Mouse (Mus musculus) kidney, postnatal 0 days (tissue): Measurements from ENCODE around the gene Ccser1. TPM values are rescaled to one million over a fixed set of nuclear protein-coding genes. Genes with fewer than 3 reads are reported as not detected.

Source experiments
- ATAC-seq: fragments of 200-750 bp; cut with Nextera tagmentation; replicated peaks from 2 replicates; pipeline ENCODE4 v1.8.0; 2017; ENCODE audit warnings: low read depth, moderate number of reproducible peaks, moderate TSS enrichment, moderate library complexity; ENCODE audit not compliant: low FRiP score
- DNase-seq: peaks from one replicate; pipeline ENCODE4 v3.0.0-alpha.2; 2016; ENCODE audit warnings: low spot score
- H3K27ac ChIP-seq: fragments of 300-500 bp; sonication (generic); 2 replicates; pipeline ENCODE4 v1.5.1; 2014; ENCODE audit warnings: mild to moderate bottlenecking
- H3K27me3 ChIP-seq: fragments of 300-500 bp; sonication (generic); 2 replicates; pipeline ENCODE4 v1.6.1; 2014; ENCODE audit warnings: low read length, mixed read lengths; ENCODE audit not compliant: insufficient read depth
- H3K36me3 ChIP-seq: fragments of 300-500 bp; sonication (generic); 2 replicates; pipeline ENCODE4 v1.6.1; 2014; ENCODE audit warnings: low read length, mixed read lengths; ENCODE audit not compliant: insufficient read depth
- H3K4me1 ChIP-seq: fragments of 300-500 bp; sonication (generic); replicated peaks from 2 replicates; pipeline ENCODE4 v1.6.1; 2014; ENCODE audit warnings: antibody characterized with exemption, low read length, mixed read lengths; ENCODE audit not compliant: insufficient read depth
- H3K4me2 ChIP-seq: fragments of 300-500 bp; sonication (generic); 2 replicates; pipeline ENCODE4 v1.6.1; 2014; ENCODE audit warnings: mild to moderate bottlenecking, low read length, moderate library complexity, mixed read lengths
- H3K4me3 ChIP-seq: fragments of 300-500 bp; sonication (generic); replicated peaks from 2 replicates; pipeline ENCODE4 v1.5.1; 2014; ENCODE audit warnings: low read depth, low read length
- H3K9ac ChIP-seq: fragments of 300-500 bp; sonication (generic); 2 replicates; pipeline ENCODE4 v1.6.1; 2014; ENCODE audit warnings: low read depth, low read length
- H3K9me3 ChIP-seq: fragments of 300-500 bp; sonication (generic); replicated peaks from 2 replicates; pipeline ENCODE4 v1.6.1; 2016; ENCODE audit warnings: low read length, inconsistent platforms, mixed read lengths
- CTCF ChIP-seq: IDR thresholded peaks from 2 replicates; pipeline ENCODE4 v1.5.1; 2016; ENCODE audit warnings: antibody characterized with exemption, low read depth, mild to moderate bottlenecking, moderate library complexity
- WGBS: fragments of 180-500 bp; shearing (Covaris S2); extraction: QIAGEN DNeasy Blood & Tissue Kit; methylation state at CpG from one replicate; pipeline ENCODE4 v1.1.7; 2014; 5-methylcytosine and 5-hydroxymethylcytosine counted together
- polyA plus RNA-seq: library from polyadenylated mRNA; unstranded; fragments of >200 nt; fragmentation: Nextera tagmentation; extraction: Ambion mirVana; gene quantifications from 2 replicates; pipeline ENCODE4 v1.2.1, GENCODE M21; 2015

The Ccser1 gene
- polyA plus RNA-seq, 1 experiment from 2014 or later = 16.7 TPM

- no peaks in the 10 kb centered on the region for H3K4me1 ChIP-seq
- H3K4me3 ChIP-seq = no peak overlapping the region
- no peak overlapping the region for H3K9ac ChIP-seq
- H3K9me3 ChIP-seq = no peaks in the 10 kb centered on the region
- no peak overlapping the region for H3K4me2 ChIP-seq
- TF ChIP-seq CTCF = no peak
- no peaks in the 10 kb centered on the region for H3K27me3 ChIP-seq
- DNase-seq (no peak), ATAC-seq (no peak)
- 89% methylated on average over 5 of the region's 5 CpGs for WGBS
- H3K27ac ChIP-seq = no peak overlapping the region
- no peaks in the 10 kb centered on the region for H3K36me3 ChIP-seq
Observed at GRCm38 (mm10) chr6:61493386-61493785, 313.3 kb downstream of the Ccser1 start.

GRCm38 (mm10) chr6:61515310-61515709, 335.2 kb downstream of the Ccser1 start:
- 67% methylated on average over 2 of the region's 2 CpGs for WGBS
- no peak for TF ChIP-seq CTCF
- Histone ChIP-seq H3K27me3 (no peaks in the 10 kb centered on the region), H3K36me3 (no peaks in the 10 kb centered on the region), H3K4me2 (no peak overlapping the region), H3K9me3 (no peaks in the 10 kb centered on the region), H3K4me3 (no peak overlapping the region), H3K27ac (no peak overlapping the region), H3K4me1 (no peaks in the 10 kb centered on the region), H3K9ac (no peak overlapping the region)
- DNase-seq (no peak), ATAC-seq (no peak)

- H3K36me3 ChIP-seq = no peaks in the 10 kb centered on the region
- ATAC-seq (no peak), DNase-seq (no peak)
- no peak overlapping the region for H3K4me2 ChIP-seq
- H3K9ac ChIP-seq = no peak overlapping the region
- TF ChIP-seq CTCF = no peak
- no peak overlapping the region for H3K4me3 ChIP-seq
- no peaks in the 10 kb centered on the region for H3K9me3 ChIP-seq
- no peak overlapping the region for H3K27ac ChIP-seq
- WGBS = 90% methylated on average over 2 of the region's 2 CpGs
- no peaks in the 10 kb centered on the region for H3K4me1 ChIP-seq
- H3K27me3 ChIP-seq = no peaks in the 10 kb centered on the region
Observed at GRCm38 (mm10) chr6:61521587-61521986, 341.5 kb downstream of the Ccser1 start.

- Histone ChIP-seq H3K4me2 (no peak overlapping the region), H3K36me3 (no peaks in the 10 kb centered on the region), H3K9ac (no peak overlapping the region), H3K4me1 (no peaks in the 10 kb centered on the region), H3K9me3 (no peaks in the 10 kb centered on the region), H3K27me3 (no peaks in the 10 kb centered on the region), H3K4me3 (no peak overlapping the region), H3K27ac (no peak overlapping the region)
- ATAC-seq (no peak), DNase-seq (no peak)
- 83% methylated on average over 3 of the region's 3 CpGs for WGBS
- TF ChIP-seq CTCF = no peak
Observed at GRCm38 (mm10) chr6:61522108-61522507, 342.0 kb downstream of the Ccser1 start.

- Histone ChIP-seq H3K4me1 (no peaks in the 10 kb centered on the region), H3K9me3 (no peaks in the 10 kb centered on the region), H3K4me3 (no peak overlapping the region), H3K36me3 (no peaks in the 10 kb centered on the region), H3K9ac (no peak overlapping the region), H3K4me2 (no peak overlapping the region), H3K27ac (no peak overlapping the region), H3K27me3 (no peaks in the 10 kb centered on the region)
- ATAC-seq (no peak), DNase-seq (peak; percentile 5)
- TF ChIP-seq CTCF = no peak
- 33% methylated on average over 14 of the region's 14 CpGs for WGBS
Observed at GRCm38 (mm10) chr6:61523748-61524493, 343.8 kb downstream of the Ccser1 start.

GRCm38 (mm10) chr6:61540732-61541131, 360.6 kb downstream of the Ccser1 start:
- DNase-seq (no peak), ATAC-seq (no peak)
- Histone ChIP-seq H3K27me3 (no peaks in the 10 kb centered on the region), H3K36me3 (no peaks in the 10 kb centered on the region), H3K4me1 (no peaks in the 10 kb centered on the region), H3K4me2 (no peak overlapping the region), H3K9me3 (no peaks in the 10 kb centered on the region), H3K27ac (no peak overlapping the region), H3K4me3 (no peak overlapping the region), H3K9ac (no peak overlapping the region)
- TF ChIP-seq CTCF = no peak

- no peaks in the 10 kb centered on the region for H3K36me3 ChIP-seq
- DNase-seq (no peak), ATAC-seq (no peak)
- no peak overlapping the region for H3K4me3 ChIP-seq
- 87% methylated on average over 7 of the region's 7 CpGs for WGBS
- TF ChIP-seq CTCF = no peak
- no peaks in the 10 kb centered on the region for H3K9me3 ChIP-seq
- no peaks in the 10 kb centered on the region for H3K27me3 ChIP-seq
- no peak overlapping the region for H3K4me2 ChIP-seq
- H3K4me1 ChIP-seq = no peaks in the 10 kb centered on the region
- H3K9ac ChIP-seq = no peak overlapping the region
- H3K27ac ChIP-seq = no peak overlapping the region
Observed at GRCm38 (mm10) chr6:61543459-61544044, 363.4 kb downstream of the Ccser1 start.
